Mouse (Mus musculus) forebrain, embryonic 14.5 days (tissue): ENCODE data around the gene Hhatl. TPM values are rescaled to one million over a fixed set of nuclear protein-coding genes. Genes with fewer than 3 reads are reported as not detected.
A peak's percentile ranks its signal among the peaks of the same experiment; 100 is the strongest.

Experiments
- ATAC-seq: fragments of 200-750 bp; cut with Nextera tagmentation; 2 replicates; pipeline ENCODE4 v1.8.0; 2017; ENCODE audit warnings: mild to moderate bottlenecking, moderate library complexity
- DNase-seq: peaks from one replicate; pipeline ENCODE4 v3.0.0-alpha.2; 2015; ENCODE audit warnings: low spot score
- H3K27ac ChIP-seq: fragments of 300-500 bp; sonication (generic); 2 replicates; pipeline ENCODE4 v1.5.1; 2014; ENCODE audit warnings: low read depth, mild to moderate bottlenecking, control low read depth, low read length, moderate library complexity
- H3K27me3 ChIP-seq: fragments of 300-500 bp; sonication (generic); replicated peaks from 2 replicates; pipeline ENCODE4 v1.6.1; 2014; ENCODE audit warnings: low read length, control low read depth, mixed read lengths; ENCODE audit not compliant: control insufficient read depth, insufficient read depth
- H3K36me3 ChIP-seq: fragments of 300-500 bp; sonication (generic); 2 replicates; pipeline ENCODE4 v1.6.1; 2014; ENCODE audit warnings: low read length, control low read depth; ENCODE audit not compliant: control insufficient read depth, insufficient read depth
- H3K4me1 ChIP-seq: fragments of 300-500 bp; sonication (generic); 2 replicates; pipeline ENCODE4 v1.6.1; 2014; ENCODE audit warnings: antibody characterized with exemption, low read length, control low read depth; ENCODE audit not compliant: control insufficient read depth, insufficient read depth
- H3K4me2 ChIP-seq: fragments of 300-500 bp; sonication (generic); 2 replicates; pipeline ENCODE4 v1.6.1; 2014; ENCODE audit warnings: mild to moderate bottlenecking, control low read depth, low read length
- H3K4me3 ChIP-seq: fragments of 300-500 bp; sonication (generic); 2 replicates; pipeline ENCODE4 v1.5.1; 2014; ENCODE audit warnings: low read depth, low read length, control low read depth
- H3K9ac ChIP-seq: fragments of 300-500 bp; sonication (generic); 2 replicates; pipeline ENCODE4 v1.6.1; 2014; ENCODE audit warnings: mild to moderate bottlenecking, low read length, control low read depth, moderate library complexity
- H3K9me3 ChIP-seq: fragments of 300-500 bp; sonication (generic); replicated peaks from 2 replicates; pipeline ENCODE4 v1.6.1; 2016; ENCODE audit warnings: low read length, control low read depth, mixed read lengths; ENCODE audit not compliant: control insufficient read depth
- WGBS: fragments of 180-500 bp; shearing (Covaris S2); extraction: QIAGEN DNeasy Blood & Tissue Kit; methylation state at CpG from one replicate; pipeline ENCODE4 v1.1.7; 2014; 5-methylcytosine and 5-hydroxymethylcytosine counted together
- polyA plus RNA-seq: library from polyadenylated mRNA; unstranded; fragments of >200 nt; fragmentation: Nextera tagmentation; extraction: Ambion mirVana; gene quantifications from 2 replicates; pipeline ENCODE4 v1.2.1, GENCODE M21; 2014

Hhatl gene
- polyA plus RNA-seq, result not detected in 2 replicates

DNA sequence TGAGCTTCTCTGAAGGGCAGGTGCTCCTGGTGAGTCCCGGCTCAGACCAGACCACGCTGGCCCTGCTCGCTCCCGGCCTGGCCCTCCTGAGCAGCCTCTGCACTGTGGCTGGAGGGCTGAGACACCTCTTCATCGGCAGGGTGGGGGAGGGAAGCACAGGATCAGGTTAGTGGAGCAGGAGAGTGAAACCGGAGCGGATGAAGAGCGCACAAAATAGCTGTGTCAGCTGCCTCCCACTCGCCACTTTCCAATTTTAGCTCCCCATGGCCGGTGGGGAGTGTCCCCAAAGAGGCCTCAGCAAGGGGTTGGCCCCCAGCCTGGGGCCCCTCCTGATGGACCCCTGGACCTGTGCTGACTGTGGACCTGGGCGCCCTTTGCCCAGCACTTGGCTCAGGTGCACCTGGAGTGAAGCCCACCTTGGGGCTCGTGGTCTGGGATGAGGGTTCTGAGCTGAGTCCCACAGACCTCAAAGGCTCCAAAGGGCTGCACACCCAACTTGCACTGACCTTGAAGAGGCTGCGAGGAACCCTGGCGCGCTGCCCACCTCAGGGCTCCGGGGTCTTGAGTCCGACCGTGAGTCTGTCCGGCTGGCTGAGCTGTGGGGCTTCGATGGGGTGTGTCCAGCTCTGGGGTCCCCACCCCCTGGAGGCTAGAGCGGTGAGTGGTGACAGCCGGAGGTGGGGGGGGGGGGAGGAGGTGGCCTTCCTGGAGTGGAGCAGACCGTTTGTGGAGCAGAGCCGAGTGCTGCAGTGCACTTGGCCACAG is at the start of gene Hhatl:
Gene Hhatl, minus strand, starts transcription at position 751 of the 765 bp plus-strand sequence.
- H3K27me3 ChIP-seq, result no peaks in the 10 kb centered on the region
- H3K4me3 ChIP-seq, result no peak within 1 kb of the TSS
- 0 out of 2 replicates have a peak, but pooled peaks cover 2% of the 10 kb centered on the region for H3K4me1 ChIP-seq
- H3K9ac ChIP-seq, result no peak within 1 kb of the TSS
- H3K36me3 ChIP-seq, result no peaks in the 10 kb centered on the region
- H3K27ac ChIP-seq, result no peak within 1 kb of the TSS
- no peaks in the 10 kb centered on the region for H3K9me3 ChIP-seq
- no peak for DNase-seq
- WGBS, result 41% methylated on average over 24 of the region's 24 CpGs
- no peak within 1 kb of the TSS for H3K4me2 ChIP-seq
- no peak for ATAC-seq

DNA sequence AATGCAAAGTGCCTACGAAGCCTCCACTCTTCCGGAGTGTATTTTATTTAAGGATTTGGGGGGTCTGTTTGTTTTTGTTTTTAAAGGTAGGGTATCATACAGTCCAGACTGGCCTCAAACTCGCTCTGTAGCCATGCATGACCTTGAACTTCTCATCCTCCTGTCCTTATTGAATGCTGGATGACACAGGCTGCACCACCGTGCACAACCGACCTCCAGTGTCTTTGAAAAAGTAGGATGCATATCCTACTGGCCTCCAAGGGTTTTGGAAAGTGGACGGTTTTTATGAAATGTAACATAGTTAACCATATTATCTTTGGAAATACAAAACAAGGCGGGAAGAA is 47.3 kb upstream of the Hhatl start:
- Histone ChIP-seq H3K36me3 (no peaks in the 10 kb centered on the region), H3K4me2 (peak overlapping the region; percentile 60), H3K27me3 (no peaks in the 10 kb centered on the region), H3K9ac (peak overlapping the region; percentile 54), H3K4me1 (peaks cover 3% of the 10 kb centered on the region; the same call in 1 of the 2 replicates), H3K27ac (no peak overlapping the region), H3K4me3 (peak overlapping the region; percentile 42), H3K9me3 (no peaks in the 10 kb centered on the region)
- WGBS, result 37% methylated on average over 7 of the region's 7 CpGs
- DNase-seq, result no peak
- peak; percentile 52; the same call in 1 of the 2 replicates for ATAC-seq

DNA sequence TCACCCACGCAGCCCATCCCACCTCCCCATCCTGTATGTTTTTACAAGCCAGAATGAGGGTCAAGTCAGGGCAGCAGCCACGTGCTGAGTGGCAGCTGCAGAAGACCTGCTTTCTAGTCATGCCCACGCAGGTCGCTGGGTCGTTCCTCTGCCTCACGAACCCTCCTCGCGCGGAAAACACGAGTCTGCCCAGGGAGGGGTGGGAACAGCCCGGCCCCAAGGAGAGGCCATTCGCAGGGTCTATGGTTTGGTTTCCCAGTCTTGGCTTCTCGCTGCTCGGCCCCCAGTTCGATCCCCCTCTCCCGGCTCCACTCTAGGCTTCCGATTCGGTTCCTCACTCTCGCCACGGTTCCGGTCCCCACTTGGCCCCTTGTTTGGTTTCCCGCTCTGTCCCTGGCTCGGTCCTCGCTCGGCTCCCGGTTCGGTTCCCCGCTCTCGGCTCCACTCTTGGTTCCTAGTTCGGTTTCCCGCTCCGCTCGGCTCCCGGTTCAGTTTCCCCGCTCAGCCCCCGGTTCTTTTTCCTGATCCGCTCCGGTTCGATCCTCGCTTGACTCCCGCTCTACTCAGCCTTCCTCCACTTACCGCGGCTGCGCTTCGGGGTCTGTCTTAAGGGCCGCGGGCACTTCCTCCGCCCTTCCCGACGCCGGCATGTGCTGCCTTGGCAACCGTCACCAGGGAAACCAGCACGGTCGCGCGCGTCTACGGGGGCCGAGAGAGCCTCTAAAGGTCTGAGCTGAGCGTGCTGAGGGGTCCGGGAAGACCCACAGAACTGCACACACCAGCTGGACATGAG is 46.7 kb upstream of the Hhatl start, which contains the start of gene Ccdc13:
Gene Ccdc13, minus strand, starts transcription at position 633 of the 793 bp plus-strand sequence.
- no peaks in the 10 kb centered on the region for H3K9me3 ChIP-seq
- WGBS, result 3% methylated on average over 61 of the region's 61 CpGs
- H3K27me3 ChIP-seq, result no peaks in the 10 kb centered on the region
- no peak within 1 kb of the TSS for H3K27ac ChIP-seq
- H3K4me1 ChIP-seq, result peaks cover 3% of the 10 kb centered on the region; the same call in 1 of the 2 replicates
- peak within 1 kb of the TSS; percentile 42 for H3K4me3 ChIP-seq
- DNase-seq (peak; percentile 92), ATAC-seq (peak; percentile 96)
- peak within 1 kb of the TSS; percentile 60 for H3K4me2 ChIP-seq
- H3K9ac ChIP-seq, result peak within 1 kb of the TSS; percentile 54
- no peaks in the 10 kb centered on the region for H3K36me3 ChIP-seq

DNA sequence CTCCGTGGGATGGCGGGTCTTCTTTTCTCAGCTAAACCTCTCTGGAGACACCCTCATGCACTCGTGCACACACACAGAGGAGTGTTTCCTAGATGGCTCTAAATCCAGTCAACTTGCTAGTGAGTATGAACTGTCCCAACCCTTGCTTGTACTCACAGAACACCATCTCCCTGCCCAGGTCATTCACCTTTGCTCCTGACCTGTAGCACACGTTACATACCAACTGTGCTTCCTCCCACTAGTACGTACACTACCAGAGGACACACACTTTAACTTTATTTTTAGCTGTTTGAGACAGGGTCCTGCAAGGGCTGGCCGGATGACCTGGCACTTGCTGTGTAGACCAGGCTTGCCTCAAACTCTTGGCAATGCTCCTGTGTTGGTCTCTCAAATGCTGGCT is 45.7 kb upstream of the Hhatl start:
- Histone ChIP-seq H3K9ac (no peak overlapping the region), H3K27ac (no peak overlapping the region), H3K4me3 (no peak overlapping the region), H3K4me2 (no peak overlapping the region), H3K4me1 (peaks cover 3% of the 10 kb centered on the region; the same call in 1 of the 2 replicates), H3K27me3 (no peaks in the 10 kb centered on the region), H3K36me3 (no peaks in the 10 kb centered on the region), H3K9me3 (no peaks in the 10 kb centered on the region)
- DNase-seq (no peak), ATAC-seq (no peak)
- WGBS, result 96% methylated on average over 6 of the region's 6 CpGs

DNA sequence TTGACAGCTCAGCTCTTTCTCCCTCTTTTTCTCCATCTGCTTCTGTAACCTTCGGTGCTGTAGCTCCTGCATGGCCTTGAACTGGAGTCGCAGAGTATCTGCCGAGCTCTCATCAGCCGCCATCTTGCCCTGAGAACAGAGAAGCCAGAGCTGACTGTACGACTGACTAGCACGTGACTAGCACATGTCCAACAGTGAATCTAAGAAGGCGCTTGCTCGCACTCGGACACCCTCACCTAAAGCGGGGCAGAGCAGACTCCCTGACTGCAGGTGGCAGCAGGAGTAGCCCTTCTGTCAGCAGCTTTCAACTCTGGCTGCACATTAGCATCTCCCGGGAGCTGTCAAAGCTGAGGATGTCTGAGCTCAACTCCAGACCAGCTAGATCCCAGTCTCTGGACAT is 41.5 kb upstream of the Hhatl start:
- no peak for DNase-seq
- H3K27me3 ChIP-seq, result no peaks in the 10 kb centered on the region
- H3K27ac ChIP-seq, result no peak overlapping the region
- H3K36me3 ChIP-seq, result no peaks in the 10 kb centered on the region
- H3K9me3 ChIP-seq, result no peaks in the 10 kb centered on the region
- no peak overlapping the region for H3K9ac ChIP-seq
- H3K4me1 ChIP-seq, result peaks cover 1% of the 10 kb centered on the region; the same call in 1 of the 2 replicates
- H3K4me2 ChIP-seq, result no peak overlapping the region
- WGBS, result 81% methylated on average over 11 of the region's 11 CpGs
- ATAC-seq, result no peak
- H3K4me3 ChIP-seq, result no peak overlapping the region

GRCm38 (mm10) chr9:121830956-121831293 is 38.6 kb upstream of the Hhatl start:
- H3K27me3 ChIP-seq, result no peaks in the 10 kb centered on the region
- H3K9me3 ChIP-seq, result no peaks in the 10 kb centered on the region
- H3K4me3 ChIP-seq, result no peak overlapping the region
- DNase-seq (peak; percentile 86), ATAC-seq (peak; percentile 74; the same call in 1 of the 2 replicates)
- WGBS, result 26% methylated on average over 6 of the region's 6 CpGs
- no peaks in the 10 kb centered on the region for H3K36me3 ChIP-seq
- H3K4me2 ChIP-seq, result no peak overlapping the region
- no peak overlapping the region for H3K9ac ChIP-seq
- H3K27ac ChIP-seq, result no peak overlapping the region
- H3K4me1 ChIP-seq, result no peaks in the 10 kb centered on the region

DNA sequence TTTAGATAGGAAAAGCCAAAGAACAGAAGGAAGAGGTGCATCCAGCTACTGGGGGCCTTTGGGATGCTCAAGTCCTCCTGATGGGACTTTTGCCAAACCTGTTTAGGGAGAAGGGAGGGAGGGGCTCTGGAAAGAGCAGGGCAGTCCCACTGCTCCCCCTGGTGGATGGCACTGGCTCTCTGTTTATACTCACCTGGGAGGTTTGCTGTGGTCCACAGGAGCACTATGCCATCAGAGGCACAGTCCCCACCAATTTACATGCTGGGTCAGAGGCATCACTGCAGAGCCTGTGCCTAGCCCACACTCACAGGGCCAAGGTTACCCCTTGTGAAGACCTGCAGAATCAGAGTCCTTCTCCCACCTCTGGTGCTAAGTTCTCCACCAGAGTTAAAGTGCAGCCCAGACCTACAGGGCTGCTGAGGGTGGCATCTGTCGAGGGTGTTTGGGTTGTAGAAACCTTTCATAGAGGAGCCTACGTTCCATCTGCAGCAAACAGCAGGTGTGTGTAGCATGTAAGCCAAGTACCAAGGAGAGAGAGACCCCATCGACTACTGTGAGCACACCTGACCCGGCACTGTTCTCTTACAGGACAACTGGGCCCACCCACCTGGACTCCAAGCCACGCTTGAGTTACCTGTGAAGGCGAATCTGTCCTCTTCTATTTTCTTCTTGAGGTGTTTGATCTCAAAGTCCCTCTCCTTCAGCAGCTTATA is 38.1 kb upstream of the Hhatl start:
- Histone ChIP-seq H3K27me3 (no peaks in the 10 kb centered on the region), H3K4me3 (no peak overlapping the region), H3K27ac (no peak overlapping the region), H3K4me1 (no peaks in the 10 kb centered on the region), H3K4me2 (no peak overlapping the region), H3K36me3 (no peaks in the 10 kb centered on the region), H3K9me3 (no peaks in the 10 kb centered on the region), H3K9ac (no peak overlapping the region)
- ATAC-seq, result 0 out of 2 replicates have a peak, but pooled peaks have one; percentile 25
- WGBS, result 82% methylated on average over 6 of the region's 6 CpGs
- DNase-seq, result peak; percentile 48

GRCm38 (mm10) chr9:121829270-121829992 is 37.1 kb upstream of the Hhatl start:
- ATAC-seq (no peak), DNase-seq (no peak)
- no peak overlapping the region for H3K4me2 ChIP-seq
- no peaks in the 10 kb centered on the region for H3K9me3 ChIP-seq
- no peak overlapping the region for H3K4me3 ChIP-seq
- no peaks in the 10 kb centered on the region for H3K27me3 ChIP-seq
- no peak overlapping the region for H3K9ac ChIP-seq
- H3K36me3 ChIP-seq, result no peaks in the 10 kb centered on the region
- no peak overlapping the region for H3K27ac ChIP-seq
- no peaks in the 10 kb centered on the region for H3K4me1 ChIP-seq
- WGBS, result 74% methylated on average over 7 of the region's 7 CpGs
